Mouse (Mus musculus) adrenal gland, postnatal 25 days (tissue): ENCODE measurements around the gene Entpd1. TPM values are rescaled to one million over a fixed set of nuclear protein-coding genes. Genes with fewer than 3 reads are reported as not detected.

ENCODE experiments used
- total RNA-seq: library from RNA; stranded (reverse); gene quantifications from 2 replicates; pipeline ENCODE4 v1.2.3, GENCODE M21; 2021

Gene Entpd1
- total RNA-seq, 1 experiment from 2014 or later, result 19.6 TPM

Other genes with a start within 250 kb of the Entpd1 start
- gene Sorbs1, start 98.6 kb upstream of the Entpd1 start, total RNA-seq, result 66.4 and 76.7 TPM in 2 replicates
- gene Aldh18a1, start 23.9 kb upstream of the Entpd1 start, total RNA-seq, result 21.0 and 30.4 TPM in 2 replicates
- 6.7 and 8.4 TPM in 2 replicates for gene Tctn3, start 133 bp upstream of the Entpd1 start, total RNA-seq
- gene Cc2d2b, start 136.4 kb downstream of the Entpd1 start, total RNA-seq, result 0.27 TPM in 1 of 2 replicates, not detected in the other
- gene Ccnj, start 218.9 kb downstream of the Entpd1 start, total RNA-seq, result 8.1 and 8.8 TPM in 2 replicates